Mouse (Mus musculus) forebrain, embryonic 15.5 days (tissue): ENCODE data around the gene Lipk. TPM values are rescaled to one million over a fixed set of nuclear protein-coding genes. Genes with fewer than 3 reads are reported as not detected.

Experiments used
- ATAC-seq: fragments of 200-750 bp; cut with Nextera tagmentation; replicated peaks from 2 replicates; pipeline ENCODE4 v1.8.0; 2017; ENCODE audit warnings: mild to moderate bottlenecking, moderate TSS enrichment, moderate library complexity
- H3K27ac ChIP-seq: fragments of 300-500 bp; sonication (generic); replicated peaks from 2 replicates; pipeline ENCODE4 v1.5.1; 2015; ENCODE audit warnings: mild to moderate bottlenecking, inconsistent platforms
- H3K27me3 ChIP-seq: fragments of 300-500 bp; sonication (generic); 2 replicates; pipeline ENCODE4 v1.6.1; 2015; ENCODE audit warnings: inconsistent platforms
- H3K36me3 ChIP-seq: fragments of 300-500 bp; sonication (generic); 2 replicates; pipeline ENCODE4 v1.6.1; 2015; ENCODE audit warnings: mild to moderate bottlenecking, inconsistent platforms
- H3K4me1 ChIP-seq: fragments of 300-500 bp; sonication (generic); 2 replicates; pipeline ENCODE4 v1.6.1; 2015; ENCODE audit warnings: inconsistent platforms
- H3K4me2 ChIP-seq: fragments of 300-500 bp; sonication (generic); replicated peaks from 2 replicates; pipeline ENCODE4 v1.6.1; 2015; ENCODE audit warnings: mild to moderate bottlenecking, inconsistent platforms
- H3K4me3 ChIP-seq: fragments of 300-500 bp; sonication (generic); 2 replicates; pipeline ENCODE4 v1.5.1; 2015; ENCODE audit warnings: mild to moderate bottlenecking, inconsistent platforms
- H3K9ac ChIP-seq: fragments of 300-500 bp; sonication (generic); replicated peaks from 2 replicates; pipeline ENCODE4 v1.6.1; 2015; ENCODE audit warnings: mild to moderate bottlenecking, inconsistent platforms
- H3K9me3 ChIP-seq: fragments of 300-500 bp; sonication (generic); 2 replicates; pipeline ENCODE4 v1.6.1; 2016; ENCODE audit warnings: inconsistent platforms
- WGBS: fragments of 180-500 bp; shearing (Covaris S2); methylation state at CpG from one replicate; pipeline ENCODE4 v1.1.7; 2015; ENCODE audit warnings: mixed read lengths; 5-methylcytosine and 5-hydroxymethylcytosine counted together
- polyA plus RNA-seq: library from polyadenylated mRNA; unstranded; fragments of >200 nt; fragmentation: Nextera tagmentation; extraction: Ambion mirVana; gene quantifications from 2 replicates; pipeline ENCODE4 v1.2.1, GENCODE M21; 2015

Lipk gene
- polyA plus RNA-seq, result not detected in 2 replicates

DNA sequence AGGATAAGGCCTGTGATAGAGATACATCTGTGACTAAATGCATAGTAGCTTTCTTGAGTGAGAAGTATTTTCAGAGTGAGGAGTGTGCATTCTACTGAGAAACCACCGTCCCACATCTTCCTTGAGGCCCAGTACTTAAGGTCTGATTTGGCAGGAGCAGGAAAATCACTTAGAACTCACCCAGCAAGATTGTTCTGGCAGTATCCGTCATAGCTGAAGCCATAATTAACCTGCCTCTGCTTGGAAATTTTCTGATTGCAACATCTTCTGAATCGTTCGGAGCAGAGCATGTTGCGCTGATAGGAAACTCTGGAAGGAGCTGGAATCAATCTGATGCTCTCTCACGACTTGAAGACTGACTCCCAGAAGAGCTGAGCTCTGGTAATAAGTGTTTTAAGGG lies at the start of gene Lipk:
Gene Lipk (plus strand): TSS at position 289 of the 400 bp plus-strand sequence.
- Histone ChIP-seq H3K9ac (no peak within 1 kb of the TSS), H3K9me3 (no peaks in the 10 kb centered on the region), H3K27me3 (no peaks in the 10 kb centered on the region), H3K4me2 (no peak within 1 kb of the TSS), H3K27ac (no peak within 1 kb of the TSS), H3K4me3 (no peak within 1 kb of the TSS), H3K4me1 (no peaks in the 10 kb centered on the region), H3K36me3 (no peaks in the 10 kb centered on the region)
- no peak for ATAC-seq
- WGBS, result 87% methylated on average over 6 of the region's 6 CpGs

DNA sequence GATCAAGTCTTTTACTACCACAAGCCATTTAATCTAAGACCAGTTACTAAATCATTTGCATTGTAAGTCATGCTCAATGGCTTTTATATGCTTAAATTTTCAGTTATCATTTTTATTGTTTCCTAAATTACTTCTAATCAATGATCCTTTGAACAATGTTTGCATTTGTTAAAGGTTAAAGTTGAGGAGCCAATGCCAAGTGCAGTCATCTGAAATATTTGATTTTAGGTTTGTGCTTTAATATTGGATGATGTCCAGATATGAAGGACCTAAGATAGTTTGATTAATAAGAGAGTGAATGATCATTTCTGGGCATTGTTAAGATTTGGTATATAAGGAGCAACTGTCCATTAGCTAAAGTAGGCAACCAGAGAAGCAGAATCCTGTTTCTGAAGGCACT lies 47.2 kb upstream of the Lipk start, which contains the start of gene Lipf:
Gene Lipf (plus strand): TSS at position 301 of the 400 bp plus-strand sequence.
- Histone ChIP-seq H3K27ac (no peak within 1 kb of the TSS), H3K9me3 (no peaks in the 10 kb centered on the region), H3K9ac (no peak within 1 kb of the TSS), H3K4me3 (no peak within 1 kb of the TSS), H3K36me3 (no peaks in the 10 kb centered on the region), H3K4me1 (no peaks in the 10 kb centered on the region), H3K27me3 (no peaks in the 10 kb centered on the region), H3K4me2 (no peak within 1 kb of the TSS)
- ATAC-seq, result no peak

- Histone ChIP-seq H3K4me1 (no peaks in the 10 kb centered on the region), H3K9ac (no peak overlapping the region), H3K4me3 (no peak overlapping the region), H3K27me3 (no peaks in the 10 kb centered on the region), H3K9me3 (no peaks in the 10 kb centered on the region), H3K36me3 (no peaks in the 10 kb centered on the region), H3K27ac (no peak overlapping the region), H3K4me2 (no peak overlapping the region)
- WGBS, result 46% methylated on average over 3 of the region's 3 CpGs
- no peak for ATAC-seq
Observed at GRCm38 (mm10) chr19:33979007-33979406, 29.1 kb upstream of the Lipk start.

- no peaks in the 10 kb centered on the region for H3K27me3 ChIP-seq
- H3K4me3 ChIP-seq, result no peak overlapping the region
- ATAC-seq, result no peak
- no peaks in the 10 kb centered on the region for H3K4me1 ChIP-seq
- H3K4me2 ChIP-seq, result no peak overlapping the region
- no peak overlapping the region for H3K9ac ChIP-seq
- no peaks in the 10 kb centered on the region for H3K36me3 ChIP-seq
- 93% methylated on average over 3 of the region's 3 CpGs for WGBS
- H3K27ac ChIP-seq, result no peak overlapping the region
- H3K9me3 ChIP-seq, result no peaks in the 10 kb centered on the region
Observed at GRCm38 (mm10) chr19:33983043-33983442, 25.0 kb upstream of the Lipk start.

DNA sequence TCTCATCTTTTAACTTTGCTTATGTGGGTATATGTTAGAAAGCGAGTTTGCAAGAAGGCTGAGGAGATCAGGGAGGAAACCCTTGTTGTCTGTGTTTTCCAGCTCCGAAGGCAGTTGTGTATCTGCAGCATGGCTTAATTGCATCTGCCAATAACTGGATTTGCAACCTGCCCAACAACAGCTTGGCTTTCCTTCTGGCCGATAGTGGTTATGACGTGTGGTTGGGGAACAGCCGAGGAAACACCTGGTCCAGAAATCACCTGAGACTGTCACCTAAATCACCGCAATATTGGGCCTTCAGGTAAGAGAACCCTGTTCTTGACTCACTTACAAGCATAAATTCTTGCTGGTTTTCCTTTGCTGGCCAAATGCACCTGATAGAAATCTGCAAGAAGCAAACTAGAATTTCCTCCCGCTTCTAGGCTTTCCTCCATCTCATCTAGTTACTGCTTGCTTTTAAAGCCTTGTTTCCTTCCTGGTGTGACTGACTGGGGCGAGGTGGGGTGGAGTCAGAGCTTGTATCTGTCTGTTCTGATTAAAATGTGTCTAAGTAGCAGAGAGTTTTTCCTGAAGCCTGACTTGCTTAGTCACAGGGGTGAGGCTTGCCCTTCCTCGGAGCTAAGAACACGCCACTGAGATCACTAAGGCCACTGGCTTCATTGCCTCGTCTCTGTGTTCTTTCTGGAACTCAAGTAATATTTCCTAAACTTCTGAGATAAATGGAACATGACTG lies 13.5 kb downstream of the Lipk start:
- no peak overlapping the region for H3K27ac ChIP-seq
- no peak overlapping the region for H3K9ac ChIP-seq
- H3K27me3 ChIP-seq, result no peaks in the 10 kb centered on the region
- H3K4me3 ChIP-seq, result no peak overlapping the region
- WGBS, result 90% methylated on average over 11 of the region's 11 CpGs
- H3K9me3 ChIP-seq, result no peaks in the 10 kb centered on the region
- H3K4me2 ChIP-seq, result no peak overlapping the region
- no peaks in the 10 kb centered on the region for H3K4me1 ChIP-seq
- H3K36me3 ChIP-seq, result no peaks in the 10 kb centered on the region
- no peak for ATAC-seq

GRCm38 (mm10) chr19:34022759-34023158 lies 14.7 kb downstream of the Lipk start:
- H3K4me3 ChIP-seq, result no peak overlapping the region
- no peaks in the 10 kb centered on the region for H3K36me3 ChIP-seq
- WGBS, result 51% methylated on average over 3 of the region's 3 CpGs
- no peak overlapping the region for H3K4me2 ChIP-seq
- no peak for ATAC-seq
- no peaks in the 10 kb centered on the region for H3K4me1 ChIP-seq
- H3K27ac ChIP-seq, result no peak overlapping the region
- H3K9ac ChIP-seq, result no peak overlapping the region
- no peaks in the 10 kb centered on the region for H3K27me3 ChIP-seq
- no peaks in the 10 kb centered on the region for H3K9me3 ChIP-seq

DNA sequence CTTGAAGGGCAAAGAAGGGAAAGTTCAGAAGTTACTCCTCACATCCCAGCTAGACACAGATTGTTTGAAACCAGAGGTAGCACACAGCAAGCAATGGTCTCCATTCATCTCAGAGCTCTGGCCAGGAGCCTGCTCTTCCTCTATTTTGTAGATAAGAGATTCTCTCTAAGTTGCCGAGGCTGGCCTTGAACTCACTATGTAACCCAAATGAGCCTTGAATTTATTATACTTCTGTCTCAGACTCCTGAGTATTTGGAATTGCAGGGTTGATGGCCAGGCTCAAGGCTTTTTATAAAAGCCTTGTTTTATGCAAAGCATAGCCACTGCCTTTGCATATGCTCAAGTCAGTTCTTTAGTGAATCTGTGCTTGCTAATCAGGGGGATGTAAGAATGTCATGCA lies 31.6 kb downstream of the Lipk start:
- Histone ChIP-seq H3K4me3 (no peak overlapping the region), H3K27me3 (no peaks in the 10 kb centered on the region), H3K4me1 (no peaks in the 10 kb centered on the region), H3K9me3 (no peaks in the 10 kb centered on the region), H3K4me2 (no peak overlapping the region), H3K9ac (no peak overlapping the region), H3K36me3 (no peaks in the 10 kb centered on the region), H3K27ac (no peak overlapping the region)
- 85% methylated on average over 1 of the region's 1 CpGs for WGBS
- no peak for ATAC-seq

- WGBS, result 59% methylated on average over 6 of the region's 6 CpGs
- Histone ChIP-seq H3K4me2 (no peak overlapping the region), H3K9me3 (no peaks in the 10 kb centered on the region), H3K36me3 (no peaks in the 10 kb centered on the region), H3K4me3 (no peak overlapping the region), H3K27me3 (no peaks in the 10 kb centered on the region), H3K27ac (no peak overlapping the region), H3K9ac (no peak overlapping the region), H3K4me1 (no peaks in the 10 kb centered on the region)
- no peak for ATAC-seq
Observed at GRCm38 (mm10) chr19:34043008-34043407, 34.9 kb downstream of the Lipk start.

- Histone ChIP-seq H3K9ac (no peak overlapping the region), H3K27me3 (no peaks in the 10 kb centered on the region), H3K4me1 (no peaks in the 10 kb centered on the region), H3K27ac (no peak overlapping the region), H3K4me3 (no peak overlapping the region), H3K4me2 (no peak overlapping the region), H3K36me3 (no peaks in the 10 kb centered on the region), H3K9me3 (no peaks in the 10 kb centered on the region)
- ATAC-seq, result no peak
- WGBS, result 93% methylated on average over 3 of the region's 3 CpGs
Observed at GRCm38 (mm10) chr19:34049371-34050039, 41.4 kb downstream of the Lipk start.

DNA sequence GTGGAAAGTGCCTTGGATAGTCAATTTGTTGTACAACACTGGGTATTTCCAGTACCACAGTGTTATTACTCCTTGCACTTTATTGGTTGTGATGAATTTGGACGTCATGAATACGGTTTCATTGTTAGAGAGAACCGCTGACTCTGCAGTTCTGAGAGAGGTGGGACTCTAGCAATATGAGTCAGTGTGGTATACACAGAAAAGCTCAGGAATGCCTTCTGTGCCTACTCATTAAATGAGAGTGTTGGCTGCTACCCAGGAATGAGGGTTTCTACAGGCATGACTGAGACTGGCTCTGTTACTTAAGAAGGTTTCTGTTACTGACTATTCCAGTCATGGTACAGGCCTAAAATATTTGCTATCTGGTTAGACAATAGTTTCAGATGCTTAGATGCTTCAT lies 43.4 kb downstream of the Lipk start:
- Histone ChIP-seq H3K4me3 (no peak overlapping the region), H3K9me3 (no peaks in the 10 kb centered on the region), H3K4me1 (no peaks in the 10 kb centered on the region), H3K4me2 (no peak overlapping the region), H3K9ac (no peak overlapping the region), H3K36me3 (no peaks in the 10 kb centered on the region), H3K27me3 (no peaks in the 10 kb centered on the region), H3K27ac (no peak overlapping the region)
- 82% methylated on average over 3 of the region's 3 CpGs for WGBS
- ATAC-seq, result no peak

GRCm38 (mm10) chr19:34063547-34063946 lies 55.5 kb downstream of the Lipk start:
- H3K27ac ChIP-seq, result no peak overlapping the region
- H3K9me3 ChIP-seq, result no peaks in the 10 kb centered on the region
- H3K27me3 ChIP-seq, result no peaks in the 10 kb centered on the region
- no peak overlapping the region for H3K4me3 ChIP-seq
- H3K9ac ChIP-seq, result no peak overlapping the region
- no peaks in the 10 kb centered on the region for H3K36me3 ChIP-seq
- no peak overlapping the region for H3K4me2 ChIP-seq
- H3K4me1 ChIP-seq, result no peaks in the 10 kb centered on the region
- WGBS, result 61% methylated on average over 1 of the region's 1 CpGs
- no peak for ATAC-seq

- WGBS, result 87% methylated on average over 4 of the region's 4 CpGs
- Histone ChIP-seq H3K36me3 (no peaks in the 10 kb centered on the region), H3K4me3 (no peak overlapping the region), H3K27ac (no peak overlapping the region), H3K4me2 (no peak overlapping the region), H3K9ac (no peak overlapping the region), H3K9me3 (no peaks in the 10 kb centered on the region), H3K4me1 (no peaks in the 10 kb centered on the region), H3K27me3 (no peaks in the 10 kb centered on the region)
- ATAC-seq, result no peak
Observed at GRCm38 (mm10) chr19:34064059-34064458, 56.0 kb downstream of the Lipk start.
